26 mouse cellular contexts compared by ENCODE assay signal in the genomic region with DNA sequence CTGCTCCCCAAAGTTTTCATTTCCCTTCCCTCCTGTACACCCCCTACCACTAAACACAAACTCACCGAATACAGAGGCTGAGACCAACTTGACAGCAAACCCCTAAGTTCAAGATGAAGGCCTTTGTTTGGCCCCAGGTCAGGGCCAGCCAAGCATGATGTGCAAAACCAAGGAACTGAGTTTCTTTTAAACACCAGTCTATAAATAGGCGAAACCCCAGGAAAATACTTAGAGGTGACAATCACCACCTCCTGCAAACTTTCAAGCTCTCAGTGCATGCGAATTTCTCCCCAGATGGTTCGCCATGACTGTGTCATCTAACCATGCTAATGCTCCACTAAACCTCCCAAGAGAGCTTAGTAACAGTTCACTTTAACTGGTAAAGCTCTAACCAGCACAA.
"Had no signal": no experiment of that assay in that cellular context is flagged by ENCODE, and none has a peak within 500 bp of the region (broad histone marks: within the 10 kb centered on the region; RNA-seq: fewer than 3 reads in every experiment).

No protein-coding gene starts in this region.

- H3K36me3 ChIP-seq: heart, embryonic 13.5 days; heart, embryonic 15.5 days; hindbrain, embryonic 13.5 days; hindbrain, embryonic 15.5 days; intestine, embryonic 15.5 days; limb, embryonic 13.5 days; limb, embryonic 15.5 days had no signal

- ATAC-seq: hindbrain, postnatal 0 days; inflammation-experienced regulatory T-cells, adult 6 months; intestine, embryonic 15.5 days; intestine, postnatal 0 days; liver, embryonic 12.5 days had no signal

- H3K4me2 ChIP-seq: heart, embryonic 11.5 days; heart, embryonic 13.5 days; heart, embryonic 15.5 days; hindbrain, embryonic 13.5 days; hindbrain, embryonic 15.5 days; intestine, embryonic 15.5 days; limb, embryonic 13.5 days; limb, embryonic 15.5 days; liver, embryonic 12.5 days had no signal

- H3K9me3 ChIP-seq: heart, embryonic 13.5 days; heart, embryonic 15.5 days; hindbrain, embryonic 13.5 days; hindbrain, embryonic 15.5 days; intestine, embryonic 15.5 days; limb, embryonic 13.5 days; limb, embryonic 15.5 days; liver, embryonic 12.5 days had no signal

- H3K9ac ChIP-seq: heart, embryonic 13.5 days; heart, embryonic 15.5 days; hindbrain, embryonic 13.5 days; hindbrain, embryonic 15.5 days; intestine, embryonic 15.5 days; limb, embryonic 13.5 days; limb, embryonic 15.5 days; liver, embryonic 12.5 days; liver, embryonic 14.5 days had no signal

- H3K27me3 ChIP-seq: heart, embryonic 15.5 days; intestine, embryonic 15.5 days; limb, embryonic 13.5 days; limb, embryonic 15.5 days; liver, embryonic 12.5 days had no signal

- H3K27ac ChIP-seq: heart, adult 2 months; heart, embryonic 13.5 days; heart, embryonic 15.5 days; hindbrain, embryonic 13.5 days; hindbrain, embryonic 15.5 days; hindbrain, postnatal 0 days; intestine, embryonic 15.5 days; layer of hippocampus, adult 2 months; limb, embryonic 13.5 days; limb, embryonic 15.5 days; liver, embryonic 14.5 days had no signal

- DNase-seq: gastrocnemius, postnatal 14 days; gastrocnemius, postnatal 36 days; heart, adult 11 months; heart, adult 2 months; heart, postnatal 14 days; heart, postnatal 36 days; kidney, adult 18-20 months; kidney, adult 9 months; kidney, postnatal 10 days; kidney, postnatal 4 days; layer of hippocampus, postnatal 36 days; left cerebral cortex, postnatal 4 days had no signal

- H3K4me3 ChIP-seq: heart, adult 2 months; heart, embryonic 13.5 days; heart, embryonic 15.5 days; hindbrain, embryonic 13.5 days; hindbrain, embryonic 15.5 days; intestine, embryonic 15.5 days; layer of hippocampus, adult 2 months; limb, embryonic 13.5 days; limb, embryonic 15.5 days; liver, embryonic 12.5 days had no signal
